Mouse (Mus musculus): ENCODE data around the gene Hbb-y.
"Not testable (repeated sequence)": the region's sequence is repeated elsewhere in the genome, so short reads cannot be mapped to it uniquely, and the experiment has no call there.

The Hbb-y gene

GRCm38 (mm10) chr7:103853090-103853489 lies at the start of gene Hbb-y:
TSS of gene Hbb-y (minus strand) at chr7:103853216.
- DNase-seq (ENCODE audit: low spot score in 2 of 2): no peak

DNA sequence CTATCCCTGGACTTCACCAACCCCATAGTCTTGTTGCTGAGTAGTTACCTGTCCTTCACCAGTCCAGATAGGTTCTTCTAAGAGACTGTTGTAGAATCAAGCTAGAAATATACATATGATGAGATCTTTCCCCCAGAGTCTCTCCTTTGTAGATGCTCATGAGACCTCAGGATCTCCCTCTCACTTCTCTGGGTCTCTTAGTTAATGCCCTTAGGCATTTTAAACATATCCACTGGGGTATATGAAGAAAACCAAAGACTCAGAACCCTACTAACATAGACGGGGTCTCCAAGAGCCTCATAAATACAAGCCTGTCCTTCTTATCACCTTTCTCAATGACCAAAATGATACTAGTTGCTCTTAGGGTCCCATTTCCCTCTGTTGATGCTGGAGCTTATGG lies 41.4 kb upstream of the Hbb-y start, which contains the start of gene Olfr64:
TSS of gene Olfr64 (minus strand) at position 101 of the 400 bp plus-strand sequence.
- no peak for DNase-seq (ENCODE audit: low spot score in 2 of 2)

DNA sequence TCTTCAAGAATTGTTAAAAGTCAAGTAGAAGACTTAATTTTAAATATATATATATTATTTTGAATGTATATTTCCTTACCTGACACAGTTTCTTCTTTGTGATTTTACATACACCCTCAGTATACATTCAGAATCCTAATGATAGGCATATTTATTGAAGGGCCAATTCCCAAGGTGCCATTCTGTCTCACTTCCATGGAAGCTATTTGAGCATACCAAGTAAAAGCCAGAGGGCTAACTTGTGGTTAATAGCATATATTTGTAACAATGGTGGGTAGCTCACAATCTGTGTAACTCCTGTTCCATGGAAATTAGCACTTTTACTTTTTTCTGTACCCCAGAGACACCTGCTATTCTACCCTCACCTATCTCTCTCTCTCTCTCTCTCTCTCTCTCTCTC lies 33.1 kb upstream of the Hbb-y start, which contains the start of gene Olfr66:
TSS of gene Olfr66 (minus strand) at position 101 of the 400 bp plus-strand sequence.
- no peak for DNase-seq (ENCODE audit: low spot score in 2 of 2)

DNA sequence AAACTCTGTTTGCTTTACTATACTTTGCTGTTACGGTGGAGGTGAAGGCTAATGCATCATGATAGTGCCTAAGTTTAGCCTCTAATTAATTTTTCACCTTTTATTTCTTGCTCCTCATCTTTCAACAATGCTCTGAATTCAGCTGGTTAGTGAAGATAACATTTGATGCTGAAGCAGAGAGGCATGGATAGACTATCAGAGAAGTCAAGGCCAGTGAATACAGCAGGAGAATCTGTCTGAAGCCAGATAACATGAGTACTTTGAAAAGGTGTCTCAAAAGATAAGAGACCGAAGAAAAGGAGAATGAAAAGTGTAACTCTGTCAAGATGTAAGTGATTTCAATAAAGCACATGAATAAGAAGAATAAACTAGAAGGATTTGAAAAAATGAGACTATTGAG lies 24.1 kb upstream of the Hbb-y start:
- no peak for DNase-seq (ENCODE audit: low spot score in 2 of 2)

- DNase-seq (ENCODE audit: low spot score in 2 of 2): no peak
Measured at GRCm38 (mm10) chr7:103874451-103874850, 21.4 kb upstream of the Hbb-y start.

GRCm38 (mm10) chr7:103873064-103873463 lies 20.0 kb upstream of the Hbb-y start:
- no peak for DNase-seq (ENCODE audit: low spot score in 2 of 2)

- DNase-seq (ENCODE audit: low spot score in 2 of 2): no peak
Measured at GRCm38 (mm10) chr7:103870667-103871066, 17.7 kb upstream of the Hbb-y start.

GRCm38 (mm10) chr7:103865716-103866115 lies 12.7 kb upstream of the Hbb-y start:
- DNase-seq (ENCODE audit: low spot score in 2 of 2): no peak

DNA sequence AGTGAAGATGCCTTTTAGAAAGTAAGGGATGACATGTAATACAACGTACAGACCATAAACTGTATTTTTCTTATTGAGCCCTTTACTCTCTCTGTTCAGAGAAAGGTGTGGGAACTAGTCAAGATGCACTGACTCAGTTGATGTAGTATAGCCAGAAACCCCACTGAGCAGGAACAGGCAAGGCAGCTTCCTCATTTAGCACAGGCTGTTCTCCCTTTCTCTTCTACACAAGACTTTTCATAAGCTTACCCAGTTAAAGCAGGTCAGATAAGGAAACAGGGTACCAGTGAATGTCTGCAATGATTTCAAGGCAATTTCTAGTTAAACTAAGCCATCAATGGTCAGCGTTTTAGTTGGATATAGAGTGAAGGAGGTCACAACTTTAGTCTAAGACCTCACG lies 8.5 kb upstream of the Hbb-y start:
- DNase-seq (ENCODE audit: low spot score in 2 of 2): no peak

- DNase-seq (ENCODE audit: low spot score in 2 of 2): peak; percentile 32 to 52
Measured at GRCm38 (mm10) chr7:103860855-103861254, 7.8 kb upstream of the Hbb-y start.

- no peak for DNase-seq (ENCODE audit: low spot score in 2 of 2)
Measured at GRCm38 (mm10) chr7:103859076-103859475, 6.1 kb upstream of the Hbb-y start.

GRCm38 (mm10) chr7:103854669-103855068 lies 1.7 kb upstream of the Hbb-y start:
- no peak for DNase-seq (ENCODE audit: low spot score in 2 of 2)

GRCm38 (mm10) chr7:103844525-103845325 lies 8.3 kb downstream of the Hbb-y start:
- no peak for DNase-seq (ENCODE audit: low spot score in 2 of 2)

DNA sequence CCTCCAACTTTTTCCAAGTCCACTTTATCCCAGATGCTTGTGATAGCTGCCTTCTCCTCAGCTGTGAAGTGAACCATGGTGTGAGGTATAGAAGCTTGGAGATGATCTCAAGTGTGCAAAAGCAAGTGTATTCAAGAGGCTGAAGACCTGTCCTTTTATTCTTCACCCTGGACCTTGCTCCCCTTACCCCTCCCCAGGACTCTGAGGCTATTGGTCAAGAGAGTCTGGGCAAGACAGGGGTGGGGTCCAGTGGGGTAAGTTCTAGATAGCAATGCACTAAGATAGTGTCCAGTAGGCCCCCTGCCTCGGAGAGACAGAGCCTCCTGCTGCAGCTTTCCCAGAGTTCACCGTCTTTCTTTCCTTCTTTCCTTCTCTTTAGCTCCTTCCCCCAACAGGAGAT lies 10.0 kb downstream of the Hbb-y start, which contains the start of gene Hbb-bh1:
TSS of gene Hbb-bh1 (minus strand) at position 131 of the 400 bp plus-strand sequence.
- no peak for DNase-seq (ENCODE audit: low spot score in 2 of 2)

DNA sequence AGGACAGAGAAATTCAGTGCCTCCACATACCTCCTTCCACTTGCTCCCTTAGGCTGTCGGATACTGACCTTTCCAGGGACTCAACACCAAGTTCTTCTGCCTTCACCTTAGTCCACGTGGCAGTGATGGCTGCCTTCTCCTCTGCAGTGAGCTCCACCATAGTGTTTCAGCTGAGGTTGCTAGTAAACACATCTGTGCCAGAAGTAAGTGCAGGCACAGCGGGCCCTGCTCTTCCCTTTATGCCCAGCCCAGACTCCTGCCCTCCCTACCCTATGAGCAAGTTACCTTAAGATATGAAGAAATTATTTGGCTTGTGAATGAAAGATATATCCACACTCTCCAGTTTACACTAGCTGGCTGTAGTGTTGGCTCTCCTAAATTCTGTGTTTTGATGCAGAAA lies 12.7 kb downstream of the Hbb-y start, which contains the start of gene Hbb-bh2:
TSS of gene Hbb-bh2 (minus strand) at position 253 of the 400 bp plus-strand sequence.
- DNase-seq (ENCODE audit: low spot score in 2 of 2): no peak

- no peak for DNase-seq (ENCODE audit: low spot score in 2 of 2)
Measured at GRCm38 (mm10) chr7:103827808-103828207, 25.2 kb downstream of the Hbb-y start, which contains the start of gene Hbb-bs. TSS of gene Hbb-bs (minus strand) at chr7:103828096.

GRCm38 (mm10) chr7:103827139-103827538 lies 25.9 kb downstream of the Hbb-y start:
- DNase-seq (ENCODE audit: low spot score in 2 of 2): not testable (repeated sequence)

DNA sequence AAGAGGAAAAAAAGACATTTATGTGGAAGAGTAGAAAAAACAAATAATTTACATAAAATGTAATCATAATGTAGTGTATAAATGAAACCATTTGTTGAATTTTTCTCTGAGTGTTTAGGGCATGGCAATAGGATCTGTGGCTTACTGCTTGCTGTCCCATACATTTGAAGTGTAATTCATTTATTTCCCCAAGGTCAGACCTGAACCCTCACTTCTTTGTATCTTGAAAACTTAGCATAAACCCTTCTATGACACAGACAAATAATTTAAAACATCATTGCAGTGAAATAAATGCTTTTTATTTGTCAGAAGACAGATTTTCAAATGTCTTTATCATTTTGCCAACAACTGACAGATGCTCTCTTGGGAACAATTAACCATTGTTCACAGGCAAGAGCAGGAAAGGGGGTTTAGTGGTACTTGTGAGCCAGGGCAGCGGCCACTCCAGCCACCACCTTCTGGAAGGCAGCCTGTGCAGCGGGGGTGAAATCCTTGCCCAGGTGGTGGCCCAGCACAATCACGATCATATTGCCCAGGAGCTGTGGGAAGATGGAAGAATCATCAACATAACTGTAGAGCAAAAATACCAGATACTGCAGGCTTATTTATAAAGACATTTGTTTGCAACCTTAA lies 26.6 kb downstream of the Hbb-y start:
- no peak for DNase-seq (ENCODE audit: low spot score in 2 of 2)

- DNase-seq (ENCODE audit: low spot score in 2 of 2): no peak
Measured at GRCm38 (mm10) chr7:103825536-103826254, 27.3 kb downstream of the Hbb-y start.

- no peak for DNase-seq (ENCODE audit: low spot score in 2 of 2)
Measured at GRCm38 (mm10) chr7:103824597-103824996, 28.4 kb downstream of the Hbb-y start.

DNA sequence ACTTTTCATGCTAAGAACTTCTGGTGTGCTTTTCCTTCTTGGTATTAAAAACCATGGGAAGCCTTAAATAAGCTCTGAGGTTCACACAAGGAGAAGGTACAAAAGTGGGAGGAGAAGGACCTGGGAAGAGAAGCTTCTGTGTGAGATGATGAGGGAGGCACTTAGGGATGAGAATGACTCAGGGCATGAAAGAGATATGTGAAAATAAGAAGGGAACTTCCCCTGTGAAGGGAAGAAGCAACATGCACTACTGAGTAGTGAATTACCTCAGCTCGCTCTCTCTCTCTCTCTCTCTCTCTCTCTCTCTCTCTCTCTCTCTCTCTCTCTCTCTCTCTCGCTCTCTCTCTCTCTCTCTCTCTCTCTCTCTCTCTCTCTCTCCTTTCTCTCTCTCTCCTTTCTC lies 37.9 kb downstream of the Hbb-y start:
- not testable (repeated sequence) for DNase-seq (ENCODE audit: low spot score in 2 of 2)

- DNase-seq (ENCODE audit: low spot score in 2 of 2): no peak
Measured at GRCm38 (mm10) chr7:103813766-103814165, 39.2 kb downstream of the Hbb-y start, which contains the start of gene Hbb-bt. TSS of gene Hbb-bt (minus strand) at chr7:103813996.

All from heart, adult 9 months (tissue).